In genomic region chr19:27566060-27566459, GRCm38 (mm10) we compare ENCODE assay signal across 27 mouse cellular contexts.
"Had no signal": no experiment of that assay in that cellular context is flagged by ENCODE, and none has a peak within 500 bp of the region (broad histone marks: within the 10 kb centered on the region; RNA-seq: fewer than 3 reads in every experiment).

No protein-coding gene starts in this region.

- H3K36me3 ChIP-seq: heart, embryonic 10.5 days; heart, embryonic 13.5 days; heart, embryonic 15.5 days; hindbrain, embryonic 13.5 days; hindbrain, embryonic 15.5 days; kidney, embryonic 15.5 days; limb, embryonic 13.5 days; limb, embryonic 15.5 days; liver, embryonic 12.5 days had no signal

- H3K9me3 ChIP-seq: heart, embryonic 10.5 days; heart, embryonic 13.5 days; heart, embryonic 15.5 days; hindbrain, embryonic 13.5 days; hindbrain, embryonic 15.5 days; kidney, embryonic 15.5 days; limb, embryonic 13.5 days; limb, embryonic 15.5 days; liver, embryonic 12.5 days had no signal

- DNase-seq: gastrocnemius, adult 2 months; gastrocnemius, postnatal 10 days; gastrocnemius, postnatal 25 days; heart, adult 18-20 months; heart, postnatal 14 days; heart, postnatal 36 days; kidney, adult 11 months; kidney, adult 2 months; kidney, adult 9 months; kidney, postnatal 14 days; kidney, postnatal 36 days; layer of hippocampus, adult 9-11 months; layer of hippocampus, postnatal 36 days; left cerebral cortex, postnatal 4 days had no signal

- H3K4me3 ChIP-seq: gastrocnemius, adult 2 months; heart, embryonic 10.5 days; heart, embryonic 13.5 days; heart, embryonic 15.5 days; hindbrain, embryonic 13.5 days; hindbrain, embryonic 15.5 days; kidney, embryonic 15.5 days; limb, embryonic 13.5 days; limb, embryonic 15.5 days; liver, embryonic 12.5 days had no signal

- H3K4me2 ChIP-seq: heart, embryonic 13.5 days; heart, embryonic 15.5 days; hindbrain, embryonic 13.5 days; hindbrain, embryonic 15.5 days; kidney, embryonic 15.5 days; limb, embryonic 13.5 days; limb, embryonic 15.5 days; liver, embryonic 12.5 days had no signal

- ATAC-seq: hindbrain, postnatal 0 days; intestine, embryonic 16.5 days; liver, embryonic 12.5 days had no signal

- H3K9ac ChIP-seq: heart, embryonic 13.5 days; heart, embryonic 15.5 days; hindbrain, embryonic 13.5 days; hindbrain, embryonic 15.5 days; kidney, embryonic 15.5 days; limb, embryonic 13.5 days; limb, embryonic 15.5 days; liver, embryonic 12.5 days; liver, embryonic 14.5 days had no signal

- H3K4me1 ChIP-seq: heart, embryonic 10.5 days; heart, embryonic 13.5 days; heart, embryonic 15.5 days; hindbrain, embryonic 15.5 days; kidney, embryonic 15.5 days; limb, embryonic 13.5 days; limb, embryonic 15.5 days; liver, embryonic 12.5 days had no signal

- H3K27me3 ChIP-seq: heart, embryonic 13.5 days; heart, embryonic 15.5 days; hindbrain, embryonic 13.5 days; hindbrain, embryonic 15.5 days; kidney, embryonic 15.5 days; limb, embryonic 13.5 days; limb, embryonic 15.5 days; liver, embryonic 12.5 days had no signal

- H3K27ac ChIP-seq: gastrocnemius, adult 2 months; heart, embryonic 10.5 days; heart, embryonic 13.5 days; heart, embryonic 15.5 days; hindbrain, embryonic 13.5 days; hindbrain, embryonic 15.5 days; hindbrain, postnatal 0 days; kidney, embryonic 15.5 days; kidney, postnatal 0 days; limb, embryonic 13.5 days; limb, embryonic 15.5 days; liver, embryonic 12.5 days; liver, embryonic 14.5 days had no signal
